Mouse (Mus musculus) stomach, postnatal 0 days (tissue): Measurements from ENCODE around the gene Crhr1.

Experiments used
- CTCF ChIP-seq: IDR thresholded peaks from 2 replicates; pipeline ENCODE4 v1.5.1; 2016; ENCODE audit warnings: antibody characterized with exemption, low read depth, mild to moderate bottlenecking, moderate library complexity
- EP300 ChIP-seq: optimal IDR thresholded peaks from 2 replicates; pipeline ENCODE3; 2016; ENCODE audit warnings: antibody characterized with exemption

- TF ChIP-seq CTCF: no peak
- TF ChIP-seq EP300: no peak
Observed at GRCm38 (mm10) chr11:104133442-104133983, 858 bp downstream of the Crhr1 start.
